Mouse (Mus musculus) kidney, adult 2 months (tissue): Measurements from ENCODE around the gene Nop9.

Source experiments
- CTCF ChIP-seq: fragments of 200-500 bp; conservative IDR thresholded peaks from 2 replicates; pipeline ENCODE4 v1.5.1; 2011; ENCODE audit warnings: low read depth, mild to moderate bottlenecking, control low read depth, low read length, moderate library complexity, mixed read lengths; ENCODE audit not compliant: insufficient read depth, insufficient read length
- POLR2A ChIP-seq: fragments of 200-500 bp; IDR thresholded peaks from one replicate; pipeline ENCODE4 v1.6.1; 2011; ENCODE audit warnings: low read depth, low read length, control low read depth

GRCm38 (mm10) chr14:55777176-55777575 is 31.7 kb downstream of the Nop9 start:
- no peak for TF ChIP-seq CTCF
- no peak for TF ChIP-seq POLR2A
